Mouse (Mus musculus) pancreas, adult 10 weeks (tissue): Measurements from ENCODE around the gene Catsperz. TPM values are rescaled to one million over a fixed set of nuclear protein-coding genes. Genes with fewer than 3 reads are reported as not detected.

Source experiments
- polyA plus RNA-seq: library from polyadenylated mRNA; stranded (reverse); fragments of 350-450 nt; fragmentation: Illumina TruSeq; extraction: RNeasy Lipid Tissue Mini Kit (QIAGEN cat#74804); gene quantifications from one replicate; pipeline ENCODE4 v1.2.3, GENCODE M21; 2015; ENCODE audit warnings: low read depth, low replicate concordance; ENCODE audit not compliant: insufficient read depth

The Catsperz gene
- not detected for polyA plus RNA-seq

DNA sequence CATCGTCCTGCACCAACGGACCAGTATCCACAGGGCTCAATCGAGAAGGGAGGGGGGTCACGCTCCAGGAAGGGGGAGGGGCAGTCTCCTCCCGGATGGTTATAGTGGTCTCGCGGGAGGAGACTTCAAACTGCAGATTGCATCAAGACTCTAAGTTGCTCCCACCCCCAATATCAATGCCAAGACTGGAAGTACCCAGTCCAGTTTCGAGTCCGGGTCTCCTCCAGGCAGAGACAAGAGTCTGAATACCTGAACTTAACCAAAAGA, at the start of gene Catsperz:
Gene Catsperz, minus strand, starts transcription at position 74 of the 267 bp plus-strand sequence.

DNA sequence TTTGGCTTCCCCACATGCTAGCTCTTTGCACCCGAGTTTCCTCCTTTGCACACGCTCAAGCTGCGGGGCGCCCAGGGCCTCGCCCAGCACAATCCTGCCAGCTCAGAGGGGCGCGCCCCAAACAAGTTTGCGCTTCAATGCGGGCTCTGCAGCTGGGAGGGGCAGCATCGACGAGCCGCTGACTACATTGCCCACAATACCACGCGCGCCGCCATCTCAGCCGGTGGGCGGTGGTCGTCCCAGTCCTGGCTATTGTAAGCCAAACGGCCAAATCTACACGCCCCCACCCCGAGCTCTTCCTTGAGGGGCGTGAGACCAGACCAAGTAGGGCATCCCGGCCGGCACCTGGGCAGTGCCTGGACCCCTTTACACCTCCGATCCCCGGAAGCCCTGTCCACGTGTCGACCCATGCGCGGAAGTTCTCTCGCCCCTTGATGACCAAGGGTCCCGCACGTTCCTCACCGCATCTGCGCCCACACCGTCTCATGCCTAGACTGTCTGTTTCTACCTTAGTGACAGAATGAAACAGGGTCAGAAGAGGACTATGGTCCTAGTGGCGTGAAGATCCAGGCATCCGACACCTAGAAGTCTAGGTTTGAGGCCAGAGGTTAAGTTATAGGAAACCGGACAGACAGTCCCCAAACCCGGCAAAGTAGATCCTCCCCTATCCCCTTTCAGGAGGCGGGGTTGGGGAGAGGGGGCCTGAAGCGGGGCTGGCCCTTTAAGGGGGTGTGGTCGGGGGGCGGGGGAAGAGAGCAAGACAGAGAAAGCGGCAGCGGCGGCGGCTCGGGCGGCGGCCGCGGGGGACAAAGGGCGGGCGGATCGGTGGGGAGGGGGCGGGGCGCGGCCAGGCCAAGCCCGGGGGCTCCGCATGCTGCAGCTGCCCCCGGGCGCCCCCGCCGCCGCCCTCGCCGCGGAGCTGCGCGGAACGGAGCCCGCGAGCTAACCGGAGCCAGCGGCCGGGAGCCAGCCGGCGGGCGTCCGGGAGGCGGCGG, 49.3 kb upstream of the Catsperz start, which contains the start of gene Ppp1r14b:
Gene Ppp1r14b, plus strand, starts transcription at position 758 of the 995 bp plus-strand sequence.

DNA sequence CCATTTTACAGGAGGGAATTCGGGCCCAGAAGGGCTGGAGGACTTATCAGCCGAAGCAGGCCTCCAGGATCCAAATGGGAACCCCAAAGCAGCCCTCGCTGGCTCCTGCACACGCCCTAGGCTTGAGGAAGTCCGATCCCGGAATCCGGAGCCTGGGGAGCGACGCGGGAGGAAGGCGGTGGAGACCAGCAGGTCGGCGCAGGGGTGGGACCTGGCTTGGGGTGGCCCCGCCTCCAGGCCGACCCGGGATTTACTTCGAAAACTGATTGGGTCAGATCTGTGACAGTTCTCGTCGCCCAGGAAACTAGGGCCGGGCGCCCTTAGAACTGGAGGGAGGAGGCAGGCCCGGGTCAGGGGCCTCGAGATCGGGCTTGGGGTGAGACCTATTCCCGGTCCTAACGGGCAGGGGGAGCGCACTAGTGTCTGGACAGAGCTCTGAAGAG, 17.1 kb upstream of the Catsperz start, which contains the start of gene Gpr137:
Gene Gpr137, minus strand, starts transcription at position 232 of the 443 bp plus-strand sequence.

DNA sequence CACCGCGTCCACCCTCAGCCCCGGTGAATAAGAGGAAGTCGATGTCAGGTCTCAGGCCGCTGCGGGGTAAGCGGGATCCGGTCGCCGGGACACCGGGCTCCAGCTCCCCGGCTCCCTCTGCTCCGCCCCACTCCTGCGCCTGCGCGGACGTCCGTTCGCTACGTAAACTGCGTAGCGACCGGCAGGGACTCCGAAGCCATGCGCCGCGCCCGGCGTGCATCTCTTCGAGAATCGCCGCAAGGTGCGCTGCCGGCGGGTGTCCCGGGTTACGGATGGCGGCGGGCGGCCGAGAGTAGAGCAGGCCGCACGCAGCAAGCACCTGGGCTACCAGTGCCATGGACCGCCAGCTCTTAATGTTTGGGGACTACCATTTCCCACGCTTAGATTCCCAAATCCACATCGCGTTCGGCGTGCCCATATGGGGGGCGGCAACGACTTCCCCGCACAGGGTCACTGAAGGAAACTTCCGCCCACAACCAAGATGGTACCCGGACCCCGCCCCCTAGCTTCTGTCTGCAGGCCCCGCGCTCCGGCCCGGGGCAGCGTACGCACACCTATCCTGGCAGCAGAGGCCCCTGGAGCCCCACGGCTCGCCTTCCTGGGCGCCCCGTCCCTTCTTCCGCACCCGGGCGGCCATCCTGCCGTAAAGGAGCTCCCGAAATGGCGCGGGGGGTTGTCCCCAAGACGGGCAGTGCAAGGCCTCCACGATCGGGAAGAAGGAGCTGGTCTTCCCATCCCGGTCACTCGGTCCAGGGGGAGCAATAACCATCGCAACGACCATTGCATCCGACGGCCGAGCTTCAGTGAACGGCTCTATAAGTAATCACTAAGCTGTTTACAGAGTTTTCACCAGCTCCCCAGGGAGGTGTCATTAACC, 16.4 kb upstream of the Catsperz start, which contains the start of gene Bad:
Gene Bad, plus strand, starts transcription at position 490 of the 877 bp plus-strand sequence.

DNA sequence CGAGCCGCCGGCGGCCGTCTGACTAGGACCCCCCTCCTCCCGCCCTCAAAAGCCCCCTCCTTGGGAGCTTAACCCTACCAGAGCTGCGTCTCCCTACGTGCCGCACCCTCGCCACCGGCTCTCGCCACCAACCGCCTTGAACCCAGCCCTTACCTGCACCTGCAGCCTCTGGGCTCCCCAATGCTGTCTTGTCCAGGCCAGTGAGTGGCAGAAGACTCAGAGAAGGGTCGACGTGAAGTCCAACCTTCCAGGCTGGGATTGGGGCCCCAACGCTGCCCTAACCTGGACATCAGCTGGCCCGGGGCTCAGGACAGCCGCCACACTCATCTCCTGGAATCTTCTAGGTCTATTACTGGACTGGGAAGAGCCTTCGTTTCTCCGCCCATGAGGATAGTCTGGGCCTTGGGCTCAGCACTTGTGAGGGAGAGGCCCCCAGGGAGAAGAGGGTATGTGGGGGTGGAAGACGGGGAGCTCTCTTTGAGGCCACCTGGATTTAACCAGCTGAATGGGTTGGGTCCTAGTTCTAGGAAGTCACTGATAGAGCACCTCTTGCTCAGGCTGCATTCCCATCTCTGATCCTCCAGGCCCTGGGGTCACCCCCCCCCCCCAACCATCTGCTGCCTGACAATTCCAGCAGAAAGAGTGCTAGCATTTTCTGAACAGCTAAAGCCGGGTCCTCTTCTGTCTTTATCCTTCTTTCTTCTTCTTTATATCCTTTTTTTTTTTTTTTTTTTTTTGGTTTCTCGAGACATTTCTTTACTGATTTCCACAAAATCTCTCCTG, 9.2 kb upstream of the Catsperz start, which contains the start of gene Kcnk4:
Gene Kcnk4, minus strand, starts transcription at position 321 of the 783 bp plus-strand sequence.

DNA sequence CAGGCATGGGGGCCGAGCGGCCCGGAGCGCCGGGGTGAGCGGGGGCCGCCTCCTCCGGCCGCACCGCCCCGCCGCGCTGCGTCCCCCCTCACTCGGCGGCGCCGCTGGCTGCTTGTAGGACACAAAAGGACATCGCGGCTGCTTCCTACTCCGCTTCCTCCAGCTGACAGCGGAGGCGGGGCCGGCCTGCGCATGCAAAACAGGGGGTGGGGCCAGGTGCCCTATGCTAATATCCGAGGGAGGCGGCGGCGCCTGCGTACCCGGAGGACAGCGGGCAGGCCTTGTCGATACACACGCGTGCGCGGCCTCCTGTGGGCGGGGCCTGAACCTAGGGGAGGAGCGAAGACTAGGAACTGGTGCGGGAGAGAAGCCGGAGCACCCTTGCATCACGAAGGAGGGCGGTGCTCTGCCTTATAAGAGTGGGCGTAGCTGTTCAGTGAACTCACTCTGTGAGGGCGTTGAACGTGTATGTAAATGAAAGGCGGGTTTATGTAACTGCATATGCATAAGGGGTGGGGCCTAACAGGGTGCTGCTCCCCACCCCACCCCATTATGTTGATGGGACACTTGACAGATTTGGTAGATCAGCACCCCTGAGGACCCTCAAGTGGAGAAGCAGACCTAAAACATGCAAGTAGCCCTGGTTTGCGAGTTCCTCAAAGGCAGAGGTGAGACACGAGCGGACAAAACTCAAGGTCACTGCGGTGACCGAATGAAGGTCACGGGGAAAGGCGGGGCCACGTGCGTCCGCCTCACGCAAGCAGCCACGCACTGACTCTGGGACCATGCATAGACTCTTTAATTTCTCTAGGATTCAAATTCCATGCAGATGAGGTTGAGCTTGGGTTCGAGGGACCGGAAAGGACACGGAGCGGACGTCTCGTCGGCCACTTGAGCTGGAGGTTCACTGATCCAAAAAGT, 3.3 kb downstream of the Catsperz start, which contains the start of gene Esrra:
Gene Esrra, minus strand, starts transcription at position 167 of the 921 bp plus-strand sequence.

DNA sequence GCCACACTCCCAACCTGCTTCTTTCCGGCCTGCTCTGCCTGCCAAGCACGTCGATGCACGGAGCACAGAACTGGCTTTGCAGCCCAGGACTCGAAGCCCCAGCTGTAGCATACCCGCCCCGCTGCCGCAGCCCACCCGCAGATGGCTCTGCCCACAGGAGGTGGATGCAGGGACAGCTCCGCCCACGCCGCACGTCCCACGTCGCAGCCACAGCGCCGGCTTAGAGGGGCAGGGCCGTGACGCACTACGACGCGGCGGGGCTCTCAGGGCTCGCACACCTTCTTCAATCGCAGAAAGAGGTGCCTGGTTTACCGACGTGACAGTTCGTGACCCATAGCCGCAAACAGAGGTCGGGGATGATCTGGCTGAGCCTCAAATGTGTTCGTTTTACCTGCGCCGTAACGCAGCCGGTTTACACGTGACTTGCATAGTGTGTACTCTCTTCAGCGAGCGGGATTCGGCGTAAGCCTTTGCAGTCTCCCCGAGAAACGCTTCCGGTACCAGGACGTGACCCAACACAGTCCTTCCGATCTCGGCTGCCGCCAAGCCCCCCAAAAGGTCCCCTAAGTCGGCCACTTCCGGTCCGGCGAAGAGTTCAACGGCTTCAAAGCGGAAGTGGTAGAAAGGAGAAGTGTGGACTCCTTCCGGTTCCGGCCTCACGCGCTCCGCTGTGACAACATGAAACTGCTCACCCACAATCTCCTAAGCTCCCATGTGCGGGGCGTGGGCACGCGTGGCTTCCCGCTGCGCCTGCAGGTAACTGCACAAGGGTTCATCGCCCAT, 15.5 kb downstream of the Catsperz start, which contains the start of the genes Trmt112 and Prdx5:
Gene Trmt112, plus strand, starts transcription at position 192 of the 783 bp plus-strand sequence.
Gene Prdx5, minus strand, starts transcription at position 600 of the 783 bp plus-strand sequence.

Other genes with a start within 250 kb of the Catsperz start
- 5.0 TPM for gene Rps6ka4, start 84.7 kb downstream of the Catsperz start, polyA plus RNA-seq
- gene Ccdc88b, start 67.2 kb downstream of the Catsperz start, polyA plus RNA-seq, result 1.2 TPM
- 23.1 TPM for gene Trmt112, start 15.7 kb downstream of the Catsperz start, polyA plus RNA-seq
- 34.0 TPM for gene Prdx5, start 15.3 kb downstream of the Catsperz start, polyA plus RNA-seq
- 7.1 TPM for gene Esrra, start 3.6 kb downstream of the Catsperz start, polyA plus RNA-seq
- not detected for gene Kcnk4, start 9.1 kb upstream of the Catsperz start, polyA plus RNA-seq
- 7.5 TPM for gene Bad, start 16.5 kb upstream of the Catsperz start, polyA plus RNA-seq
- 29.3 TPM for gene Gpr137, start 17.1 kb upstream of the Catsperz start, polyA plus RNA-seq
- 50.5 TPM for gene Ppp1r14b, start 49.6 kb upstream of the Catsperz start, polyA plus RNA-seq
- 13.1 TPM for gene Plcb3, start 51.1 kb upstream of the Catsperz start, polyA plus RNA-seq
- 89.4 TPM for gene Fkbp2, start 55.1 kb upstream of the Catsperz start, polyA plus RNA-seq
- 14.7 TPM for gene Vegfb, start 62.3 kb upstream of the Catsperz start, polyA plus RNA-seq
- gene Dnajc4, start 67.2 kb upstream of the Catsperz start, polyA plus RNA-seq, result 15.7 TPM
- 47.9 TPM for gene Nudt22, start 70.7 kb upstream of the Catsperz start, polyA plus RNA-seq
- 6.4 TPM for gene Trpt1, start 70.8 kb upstream of the Catsperz start, polyA plus RNA-seq
- 2.3 TPM for gene Fermt3, start 94.1 kb upstream of the Catsperz start, polyA plus RNA-seq
- 15.0 TPM for gene Stip1, start 114.6 kb upstream of the Catsperz start, polyA plus RNA-seq
- 9.8 TPM for gene Macrod1, start 131.4 kb upstream of the Catsperz start, polyA plus RNA-seq
- gene Flrt1, start 180.3 kb upstream of the Catsperz start, polyA plus RNA-seq, result 0.54 TPM